9 mouse cellular contexts compared by ENCODE assay signal in the genomic region with DNA sequence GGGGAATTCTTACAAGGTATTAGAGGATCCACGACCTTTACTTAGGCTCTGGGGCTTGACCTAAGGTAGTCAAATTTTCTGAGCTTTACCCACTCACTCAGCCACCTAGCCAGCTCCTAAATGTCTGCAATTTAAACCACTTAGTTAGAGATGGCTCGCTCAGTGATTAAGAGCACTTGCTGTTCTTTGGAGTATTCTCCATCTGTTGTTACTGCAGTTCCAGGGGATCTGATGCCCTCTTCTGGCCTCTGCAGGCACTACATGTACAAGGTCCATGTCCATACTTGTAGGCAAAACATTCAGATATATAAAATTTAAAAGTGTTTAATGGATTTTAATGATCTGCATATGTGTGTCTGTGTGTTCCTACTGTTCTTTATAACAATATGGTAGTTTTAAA. TPM values are rescaled to one million over a fixed set of nuclear protein-coding genes. Genes with fewer than 3 reads are reported as not detected.
DNase-seq lines count a peak whose midpoint lies in the region; ATAC-seq and TF ChIP-seq lines count a peak whose summit lies in the region.
"Had no signal": no experiment of that assay in that cellular context is flagged by ENCODE, and none has a peak within 500 bp of the region (broad histone marks: within the 10 kb centered on the region; RNA-seq: fewer than 3 reads in every experiment).

No protein-coding gene starts in this region.

- no peak overlapping the region for H3K4me3 ChIP-seq in kidney, embryonic 15.5 days (replicated peaks)
- H3K4me3 ChIP-seq in limb, embryonic 14.5 days (replicated peaks; ENCODE audit: low read length), result no peak overlapping the region

- no peak overlapping the region for H3K27ac ChIP-seq in kidney, embryonic 15.5 days
- H3K27ac ChIP-seq in limb, embryonic 14.5 days (replicated peaks; ENCODE audit: low read depth, low read length), result no peak overlapping the region
- H3K27ac ChIP-seq: midbrain, embryonic 12.5 days had no signal

- no peak for TF ChIP-seq POLR2A in limb, embryonic 14.5 days (IDR thresholded peaks at IDR 0.05; ENCODE audit: borderline replicate concordance, extremely low read depth, insufficient read depth, insufficient read length)

- H3K9me3 ChIP-seq in kidney, embryonic 15.5 days (replicated peaks), result peaks cover 6% of the 10 kb centered on the region
- peaks cover 8% of the 10 kb centered on the region; the same call in 1 of the 2 replicates for H3K9me3 ChIP-seq in limb, embryonic 14.5 days (ENCODE audit: control insufficient read depth, low read length)

- H3K4me2 ChIP-seq in kidney, embryonic 15.5 days, result no peak overlapping the region
- no peak overlapping the region for H3K4me2 ChIP-seq in limb, embryonic 14.5 days (replicated peaks; ENCODE audit: low read depth, low read length, severe bottlenecking)

- no peaks in the 10 kb centered on the region for H3K36me3 ChIP-seq in kidney, embryonic 15.5 days
- H3K36me3 ChIP-seq in limb, embryonic 14.5 days (ENCODE audit: control insufficient read depth, insufficient read depth, low read length), result no peaks in the 10 kb centered on the region
- H3K36me3 ChIP-seq: midbrain, embryonic 12.5 days had no signal

- H3K27me3 ChIP-seq in kidney, embryonic 15.5 days, result no peaks in the 10 kb centered on the region
- no peaks in the 10 kb centered on the region for H3K27me3 ChIP-seq in limb, embryonic 14.5 days (ENCODE audit: control insufficient read depth, insufficient read depth, low read length)
- H3K27me3 ChIP-seq: midbrain, embryonic 12.5 days had no signal

- H3K4me1 ChIP-seq in kidney, embryonic 15.5 days, result 0 out of 2 replicates have a peak, but pooled peaks cover 7% of the 10 kb centered on the region
- no peaks in the 10 kb centered on the region for H3K4me1 ChIP-seq in limb, embryonic 14.5 days (ENCODE audit: control insufficient read depth, insufficient read depth, low read length)
- H3K4me1 ChIP-seq: midbrain, embryonic 12.5 days had no signal

- H3K9ac ChIP-seq in kidney, embryonic 15.5 days, result no peak overlapping the region
- H3K9ac ChIP-seq in limb, embryonic 14.5 days (ENCODE audit: low read depth, low read length, severe bottlenecking), result no peak overlapping the region
- H3K9ac ChIP-seq: midbrain, embryonic 12.5 days had no signal

- ATAC-seq in kidney, embryonic 15.5 days (replicated peaks; ENCODE audit: low FRiP score), result peak; percentile 25; the same call in 1 of the 2 replicates
- no peak for ATAC-seq in limb, embryonic 14.5 days (ENCODE audit: low FRiP score, low read depth)

- peak; percentile 64 for DNase-seq in ovary, postnatal 36 days (ENCODE audit: low spot score)
- no peak for DNase-seq in ovary, adult 18-20 months (ENCODE audit: low spot score)
- DNase-seq in cerebellum, adult 8-10 months, result peak; percentile 68
- peak; percentile 54 for DNase-seq in gastrocnemius, adult 18-20 months (ENCODE audit: low spot score)
- peak; percentile 45 for DNase-seq in limb, embryonic 14.5 days (ENCODE audit: low spot score)
- DNase-seq in natural killer cell, adult 2 months (ENCODE audit: low spot score in 2 of 2), result peak; percentile 55 to 69
- peak; percentile 49 for DNase-seq in testis, postnatal 14 days (ENCODE audit: low spot score)

- 36% methylated on average over 2 of the region's 2 CpGs for whole genome bisulfite sequencing in kidney, embryonic 15.5 days
- 58% methylated on average over 2 of the region's 2 CpGs for WGBS in limb, embryonic 14.5 days

RNA-seq across cellular contexts. Expression of a gene that starts 24.3 kb away (rescaled TPM):
- total RNA-seq in gastrocnemius, adult 18-20 months (2021), result 1 to 10 TPM; 1.3 to 1.4 TPM
- 11.2 and 13.7 TPM in 2 replicates for polyA plus RNA-seq in kidney, embryonic 15.5 days (2015; fragmentation: Nextera tagmentation; extraction: Ambion mirVana)
- polyA plus RNA-seq in limb, embryonic 14.5 days (2012; rRNA removed), result 8.5 and 10.8 TPM in 2 replicates
- 14.5 and 16.8 TPM in 2 replicates for polyA plus RNA-seq in limb, embryonic 14.5 days (2014; fragmentation: Nextera tagmentation; extraction: Ambion mirVana)

RNA-seq across cellular contexts. Expression of a gene that starts 41.6 kb away (rescaled TPM):
- total RNA-seq in gastrocnemius, adult 18-20 months (2021), result 1 to 10 TPM; 3.7 to 7.0 TPM
- 137 TPM in 2 replicates for polyA plus RNA-seq in kidney, embryonic 15.5 days (2015; fragmentation: Nextera tagmentation; extraction: Ambion mirVana)
- 19.2 and 20.9 TPM in 2 replicates for polyA plus RNA-seq in limb, embryonic 14.5 days (2012; rRNA removed)
- 35.4 and 37.6 TPM in 2 replicates for polyA plus RNA-seq in limb, embryonic 14.5 days (2014; fragmentation: Nextera tagmentation; extraction: Ambion mirVana)

RNA-seq across cellular contexts. Expression of a gene that starts 56.1 kb away (rescaled TPM):
- total RNA-seq in gastrocnemius, adult 18-20 months (2021), result not detected
- not detected in 2 replicates for polyA plus RNA-seq in kidney, embryonic 15.5 days (2015; fragmentation: Nextera tagmentation; extraction: Ambion mirVana)
- 0.05 TPM in 1 of 2 replicates, not detected in the other for polyA plus RNA-seq in limb, embryonic 14.5 days (2012; rRNA removed)
- polyA plus RNA-seq in limb, embryonic 14.5 days (2014; fragmentation: Nextera tagmentation; extraction: Ambion mirVana), result not detected in 2 replicates
- polyA plus RNA-seq: midbrain, embryonic 12.5 days had no signal
